Mouse (Mus musculus) liver, embryonic 14.5 days (tissue): ENCODE data around the gene Dis3l2.

ENCODE experiments used
- CTCF ChIP-seq: IDR thresholded peaks from 2 replicates; pipeline ENCODE4 v1.5.1; 2016; ENCODE audit warnings: antibody characterized with exemption, low read depth, control low read depth
- EP300 ChIP-seq: IDR thresholded peaks from 2 replicates; pipeline ENCODE4 v1.6.1; 2016; ENCODE audit warnings: antibody characterized with exemption, low read depth

GRCm38 (mm10) chr1:86675126-86675525 is 28.5 kb upstream of the Dis3l2 start:
- TF ChIP-seq EP300 = no peak
- TF ChIP-seq CTCF = no peak
